Mouse (Mus musculus) embryonic facial prominence, embryonic 14.5 days (tissue): ENCODE data around the gene Tyw5. TPM values are rescaled to one million over a fixed set of nuclear protein-coding genes. Genes with fewer than 3 reads are reported as not detected.

Experiments
- ATAC-seq: fragments of 200-750 bp; cut with Nextera tagmentation; 2 replicates; pipeline ENCODE4 v1.8.0; 2017; ENCODE audit warnings: low read depth, moderate number of reproducible peaks, moderate TSS enrichment
- DNase-seq: peaks from one replicate; pipeline ENCODE4 v3.0.0-alpha.2; 2015; ENCODE audit warnings: low spot score
- H3K27ac ChIP-seq: fragments of 300-500 bp; sonication (generic); replicated peaks from 2 replicates; pipeline ENCODE4 v1.5.1; 2014; ENCODE audit warnings: low read depth, mild to moderate bottlenecking, low read length, moderate library complexity
- H3K27me3 ChIP-seq: fragments of 300-500 bp; sonication (generic); replicated peaks from 2 replicates; pipeline ENCODE4 v1.6.1; 2014; ENCODE audit warnings: low read length; ENCODE audit not compliant: control insufficient read depth, insufficient read depth
- H3K36me3 ChIP-seq: fragments of 300-500 bp; sonication (generic); 2 replicates; pipeline ENCODE4 v1.6.1; 2014; ENCODE audit warnings: low read length, mixed read lengths; ENCODE audit not compliant: control insufficient read depth, insufficient read depth
- H3K4me1 ChIP-seq: fragments of 300-500 bp; sonication (generic); 2 replicates; pipeline ENCODE4 v1.6.1; 2014; ENCODE audit warnings: antibody characterized with exemption, low read length; ENCODE audit not compliant: control insufficient read depth, insufficient read depth
- H3K4me2 ChIP-seq: fragments of 300-500 bp; sonication (generic); 2 replicates; pipeline ENCODE4 v1.6.1; 2014; ENCODE audit warnings: low read depth, mild to moderate bottlenecking, low read length, moderate library complexity, mixed read lengths
- H3K4me3 ChIP-seq: fragments of 300-500 bp; sonication (generic); 2 replicates; pipeline ENCODE4 v1.5.1; 2014; ENCODE audit warnings: low read depth, mild to moderate bottlenecking, low read length
- H3K9ac ChIP-seq: fragments of 300-500 bp; sonication (generic); 2 replicates; pipeline ENCODE4 v1.6.1; 2014; ENCODE audit warnings: low read depth, mild to moderate bottlenecking, low read length, moderate library complexity, mixed read lengths
- H3K9me3 ChIP-seq: fragments of 300-500 bp; sonication (generic); 2 replicates; pipeline ENCODE4 v1.6.1; 2016; ENCODE audit warnings: low read length; ENCODE audit not compliant: control insufficient read depth
- WGBS: fragments of 180-500 bp; shearing (Covaris S2); extraction: QIAGEN DNeasy Blood & Tissue Kit; methylation state at CpG from one replicate; pipeline ENCODE4 v1.1.7; 2014; 5-methylcytosine and 5-hydroxymethylcytosine counted together
- polyA plus RNA-seq: library from polyadenylated mRNA; unstranded; fragments of >200 nt; fragmentation: Nextera tagmentation; extraction: Ambion mirVana; gene quantifications from 2 replicates; pipeline ENCODE4 v1.2.1, GENCODE M21; 2014

The Tyw5 gene
- polyA plus RNA-seq, 1 experiment from 2014 or later, result 21.7 TPM

DNA sequence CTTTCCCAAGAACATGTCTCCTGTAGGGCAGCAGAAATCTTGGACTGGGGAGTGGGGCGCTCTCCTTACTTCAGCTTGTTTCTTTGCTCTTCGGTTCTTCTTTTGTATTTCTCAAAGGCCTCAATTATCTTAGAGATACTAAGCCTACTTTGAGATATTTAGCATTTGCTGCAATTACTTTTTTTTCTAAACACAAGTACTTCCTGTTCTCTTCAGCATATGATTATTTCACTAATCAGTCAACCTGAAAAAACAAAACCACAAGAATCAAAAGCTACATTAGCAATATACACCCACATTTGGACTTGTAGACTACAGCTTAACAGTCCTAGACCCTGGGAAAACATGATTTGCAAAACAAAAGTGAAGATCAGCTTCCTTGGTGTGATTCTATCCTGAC, 31.6 kb downstream of the Tyw5 start:
- no peaks in the 10 kb centered on the region for H3K36me3 ChIP-seq
- DNase-seq (no peak), ATAC-seq (no peak)
- H3K27me3 ChIP-seq, result no peaks in the 10 kb centered on the region
- no peak overlapping the region for H3K4me2 ChIP-seq
- H3K9me3 ChIP-seq, result no peaks in the 10 kb centered on the region
- peaks cover 6% of the 10 kb centered on the region; the same call in 1 of the 2 replicates for H3K4me1 ChIP-seq
- H3K4me3 ChIP-seq, result no peak overlapping the region
- no peak overlapping the region for H3K27ac ChIP-seq
- 88% methylated on average over 2 of the region's 2 CpGs for WGBS
- H3K9ac ChIP-seq, result no peak overlapping the region

DNA sequence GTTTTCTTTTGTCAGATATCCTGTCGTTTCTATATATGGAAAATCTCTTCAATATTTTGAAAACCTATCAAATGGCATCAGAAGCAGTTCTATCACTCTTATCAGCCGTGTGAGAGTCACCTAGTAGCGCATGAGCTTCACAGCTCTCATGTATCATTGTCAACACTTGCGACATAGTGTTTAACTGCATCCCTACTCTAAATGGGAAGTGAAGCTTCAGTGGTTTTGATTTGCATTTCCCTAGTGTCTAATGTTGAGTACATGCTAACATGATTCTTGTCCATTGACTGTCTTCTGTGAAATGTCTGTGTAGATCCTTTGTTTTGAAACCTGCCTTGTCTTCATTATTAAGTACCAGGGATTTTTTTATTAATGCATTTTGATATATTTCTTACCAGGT, 36.5 kb downstream of the Tyw5 start:
- 82% methylated on average over 4 of the region's 4 CpGs for WGBS
- DNase-seq (no peak), ATAC-seq (no peak)
- H3K9me3 ChIP-seq, result no peaks in the 10 kb centered on the region
- no peak overlapping the region for H3K4me2 ChIP-seq
- no peaks in the 10 kb centered on the region for H3K27me3 ChIP-seq
- H3K9ac ChIP-seq, result no peak overlapping the region
- H3K4me3 ChIP-seq, result no peak overlapping the region
- no peak overlapping the region for H3K27ac ChIP-seq
- H3K4me1 ChIP-seq, result no peaks in the 10 kb centered on the region
- H3K36me3 ChIP-seq, result no peaks in the 10 kb centered on the region

GRCm38 (mm10) chr1:57369111-57369510, 37.8 kb downstream of the Tyw5 start:
- Histone ChIP-seq H3K9me3 (no peaks in the 10 kb centered on the region), H3K27ac (no peak overlapping the region), H3K36me3 (no peaks in the 10 kb centered on the region), H3K4me1 (no peaks in the 10 kb centered on the region), H3K4me3 (no peak overlapping the region), H3K9ac (no peak overlapping the region), H3K27me3 (no peaks in the 10 kb centered on the region), H3K4me2 (no peak overlapping the region)
- DNase-seq, result no peak
- WGBS, result 80% methylated on average over 4 of the region's 4 CpGs
- no peak for ATAC-seq

- no peaks in the 10 kb centered on the region for H3K4me1 ChIP-seq
- H3K4me2 ChIP-seq, result no peak overlapping the region
- H3K27ac ChIP-seq, result no peak overlapping the region
- DNase-seq, result no peak
- 89% methylated on average over 3 of the region's 3 CpGs for WGBS
- H3K9me3 ChIP-seq, result no peaks in the 10 kb centered on the region
- no peaks in the 10 kb centered on the region for H3K27me3 ChIP-seq
- H3K9ac ChIP-seq, result no peak overlapping the region
- no peak for ATAC-seq
- H3K4me3 ChIP-seq, result no peak overlapping the region
- H3K36me3 ChIP-seq, result no peaks in the 10 kb centered on the region
Observed at GRCm38 (mm10) chr1:57367446-57367845, 39.5 kb downstream of the Tyw5 start.

DNA sequence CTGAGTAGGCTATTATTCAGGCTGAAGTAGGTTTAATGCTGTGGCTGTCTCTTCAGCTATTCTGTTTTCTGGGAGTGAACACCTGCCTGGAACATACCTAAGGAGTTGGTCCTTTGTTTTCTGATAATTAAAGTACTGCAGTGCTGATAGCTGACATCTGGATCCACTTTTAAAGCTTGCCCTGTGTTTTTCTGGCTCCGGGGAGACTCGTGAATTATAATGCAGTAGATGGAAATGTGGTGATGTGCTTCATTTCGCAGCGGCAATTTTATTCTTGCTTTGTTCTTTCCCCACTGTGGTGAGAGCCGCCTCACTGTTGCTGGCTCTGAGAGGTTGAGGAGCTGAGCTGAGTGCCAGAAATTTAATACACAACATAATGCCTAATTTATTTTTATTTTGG, 48.4 kb downstream of the Tyw5 start:
- Histone ChIP-seq H3K9ac (no peak overlapping the region), H3K4me3 (no peak overlapping the region), H3K9me3 (no peaks in the 10 kb centered on the region), H3K27me3 (no peaks in the 10 kb centered on the region), H3K4me1 (no peaks in the 10 kb centered on the region), H3K27ac (no peak overlapping the region), H3K4me2 (no peak overlapping the region), H3K36me3 (no peaks in the 10 kb centered on the region)
- ATAC-seq, result no peak
- 29% methylated on average over 5 of the region's 5 CpGs for WGBS
- peak; percentile 71 for DNase-seq

- no peak for ATAC-seq
- 53% methylated on average over 1 of the region's 1 CpGs for WGBS
Observed at GRCm38 (mm10) chr1:57351941-57352340, 55.0 kb downstream of the Tyw5 start.

DNA sequence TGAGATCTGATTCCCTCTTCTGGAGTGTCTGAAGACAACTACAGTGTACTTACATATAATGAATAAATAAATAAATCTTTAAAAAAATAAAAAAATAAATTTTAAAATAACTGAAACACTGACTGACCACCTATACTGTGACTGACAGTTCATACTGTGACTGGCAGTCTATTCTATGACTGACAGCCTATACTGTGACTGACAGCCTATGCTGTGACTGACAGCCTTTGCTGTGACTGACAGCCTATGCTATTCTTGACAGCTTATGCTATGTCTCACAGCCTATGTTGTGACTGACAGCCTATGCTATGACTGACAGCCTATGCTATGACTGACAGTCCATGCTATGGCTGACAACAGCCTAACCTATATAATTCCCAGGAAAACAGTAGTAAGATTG, 59.4 kb downstream of the Tyw5 start:
- no peak for DNase-seq
- Histone ChIP-seq H3K4me3 (no peak overlapping the region), H3K27ac (no peak overlapping the region), H3K27me3 (no peaks in the 10 kb centered on the region), H3K4me2 (no peak overlapping the region), H3K4me1 (no peaks in the 10 kb centered on the region), H3K9ac (no peak overlapping the region), H3K9me3 (no peaks in the 10 kb centered on the region), H3K36me3 (no peaks in the 10 kb centered on the region)
- no peak for ATAC-seq

More at GRCm38 (mm10) chr1:57351941-57352340, 55.0 kb downstream of the Tyw5 start:
- Histone ChIP-seq H3K9me3 (no peaks in the 10 kb centered on the region), H3K4me3 (no peak overlapping the region), H3K36me3 (no peaks in the 10 kb centered on the region), H3K27ac (no peak overlapping the region), H3K4me2 (no peak overlapping the region), H3K9ac (no peak overlapping the region), H3K4me1 (no peaks in the 10 kb centered on the region), H3K27me3 (no peaks in the 10 kb centered on the region)
- DNase-seq, result no peak

DNA sequence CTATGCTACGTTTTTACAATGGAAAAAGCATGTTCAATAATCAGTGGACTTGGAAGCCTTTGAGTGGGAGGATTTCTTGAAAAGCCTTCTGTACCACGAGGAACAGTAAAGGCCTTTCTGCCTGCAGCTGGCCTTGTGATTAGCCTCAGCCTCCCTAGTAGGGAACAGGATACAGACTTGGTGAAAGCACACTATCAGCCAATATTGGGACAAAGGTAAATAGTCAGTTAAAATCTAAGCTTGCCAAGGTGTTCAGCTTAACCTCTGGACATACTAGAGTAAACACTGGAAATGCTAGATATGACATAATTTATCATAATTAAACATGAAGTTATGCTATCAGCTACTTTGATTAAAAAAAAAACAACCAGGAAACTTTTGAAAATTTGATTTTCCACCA, 65.7 kb downstream of the Tyw5 start:
- 29% methylated on average over 2 of the region's 2 CpGs for WGBS
- Histone ChIP-seq H3K9ac (no peak overlapping the region), H3K36me3 (no peaks in the 10 kb centered on the region)

DNA sequence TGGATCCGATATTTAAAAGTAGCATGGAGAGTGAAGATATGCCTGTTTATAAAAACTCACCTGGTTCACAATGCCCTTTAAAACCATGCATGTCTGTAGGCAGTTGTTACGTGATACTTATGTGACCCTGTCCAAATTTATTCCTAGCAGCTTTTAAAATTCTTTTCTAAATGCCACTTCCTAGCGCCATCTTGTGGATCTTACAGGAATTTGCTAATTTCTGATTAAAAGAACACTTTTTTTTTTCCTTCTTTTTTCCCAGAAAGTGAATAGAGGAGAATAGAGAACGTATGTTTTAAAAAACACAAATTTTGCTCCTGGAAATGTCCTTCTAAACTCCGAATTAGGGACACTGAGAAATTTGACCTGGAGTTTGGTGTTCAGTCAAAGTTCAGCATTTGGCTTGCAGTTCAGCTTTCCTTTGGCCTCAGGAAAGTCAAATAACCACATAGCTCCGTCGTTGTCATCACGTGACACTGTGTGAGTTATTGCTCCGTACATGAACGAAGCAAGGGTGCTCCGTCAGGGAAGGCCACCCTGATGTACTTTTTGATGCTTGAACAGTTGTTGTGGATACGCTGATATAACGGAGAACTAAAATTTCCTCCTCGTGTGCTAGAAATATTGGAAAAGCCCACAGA, 67.6 kb downstream of the Tyw5 start:
- peak; percentile 66 for DNase-seq
- H3K27ac ChIP-seq, result no peak overlapping the region
- no peak for ATAC-seq
- no peak overlapping the region for H3K4me3 ChIP-seq
- 48% methylated on average over 14 of the region's 14 CpGs for WGBS
- no peaks in the 10 kb centered on the region for H3K36me3 ChIP-seq
- no peaks in the 10 kb centered on the region; the same call in 1 of the 2 replicates for H3K27me3 ChIP-seq
- no peaks in the 10 kb centered on the region for H3K9me3 ChIP-seq
- no peaks in the 10 kb centered on the region for H3K4me1 ChIP-seq
- no peak overlapping the region for H3K4me2 ChIP-seq
- no peak overlapping the region for H3K9ac ChIP-seq

More for the DNA sequence above, 65.7 kb downstream of the Tyw5 start:
- ATAC-seq, result no peak
- Histone ChIP-seq H3K4me1 (no peaks in the 10 kb centered on the region), H3K4me2 (no peak overlapping the region), H3K27me3 (no peaks in the 10 kb centered on the region), H3K27ac (no peak overlapping the region), H3K4me3 (no peak overlapping the region), H3K9me3 (no peaks in the 10 kb centered on the region)
- DNase-seq, result no peak
